Comparison of ENCODE assay signal across 10 mouse cellular contexts in the genomic region with DNA sequence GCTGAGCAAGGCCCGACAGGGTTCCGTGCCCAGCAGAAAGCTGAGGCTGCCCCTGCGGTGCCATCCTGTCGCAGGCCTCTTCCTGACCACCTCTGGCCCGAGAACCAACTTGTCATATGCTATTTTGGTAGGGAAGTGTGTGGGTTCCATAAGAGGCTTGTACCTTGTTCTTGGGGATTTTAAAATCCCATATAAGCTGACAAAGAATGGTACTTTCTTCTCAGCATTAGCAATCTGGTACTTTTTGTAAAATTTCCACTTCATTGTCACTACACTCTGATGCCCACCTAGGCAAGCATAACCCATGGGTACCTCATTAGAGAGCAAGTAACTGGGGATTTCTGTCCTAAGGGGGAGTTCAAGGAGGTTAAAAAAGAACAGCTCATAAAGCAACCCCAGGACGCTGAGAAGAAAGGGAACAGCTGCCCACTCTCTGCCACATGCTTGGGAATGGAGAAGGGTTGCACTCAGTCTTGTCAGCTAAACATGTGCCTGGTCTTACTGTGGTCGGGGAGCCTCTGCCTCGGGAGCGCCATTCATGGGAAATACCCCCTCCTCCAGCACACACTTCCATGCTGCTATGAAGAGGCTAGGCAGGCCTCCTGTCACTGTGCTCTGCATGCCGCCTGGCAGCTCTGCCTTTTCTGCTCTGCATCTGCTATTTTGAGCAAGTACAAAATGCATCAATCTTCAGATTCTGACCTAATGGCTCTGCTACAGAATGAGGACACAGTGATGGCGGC. TPM values are rescaled to one million over a fixed set of nuclear protein-coding genes. Genes with fewer than 3 reads are reported as not detected.
DNase-seq lines count a peak whose midpoint lies in the region; ATAC-seq and TF ChIP-seq lines count a peak whose summit lies in the region.
"Had no signal": no experiment of that assay in that cellular context is flagged by ENCODE, and none has a peak within 500 bp of the region (broad histone marks: within the 10 kb centered on the region; RNA-seq: fewer than 3 reads in every experiment).

No protein-coding gene starts in this region.

- no peaks in the 10 kb centered on the region for H3K79me2 ChIP-seq in CH12.LX (replicated peaks; ENCODE audit: control insufficient read depth, extremely low read depth, insufficient read depth, poor library complexity, severe bottlenecking)

- no peaks in the 10 kb centered on the region for H3K27me3 ChIP-seq in heart, embryonic 13.5 days (replicated peaks)
- no peaks in the 10 kb centered on the region for H3K27me3 ChIP-seq in CH12.LX (replicated peaks)
- H3K27me3 ChIP-seq in forebrain, embryonic 12.5 days, result no peaks in the 10 kb centered on the region
- H3K27me3 ChIP-seq in limb, embryonic 13.5 days, result no peaks in the 10 kb centered on the region

- no peak for TF ChIP-seq CTCF in CH12.LX (conservative IDR thresholded peaks at IDR 0.05 in 1 of 2, IDR thresholded peaks at IDR 0.05 in 1 of 2; ENCODE audit: low read depth in 2 of 2, low read length in 2 of 2)

- H3K36me3 ChIP-seq in heart, embryonic 13.5 days, result no peaks in the 10 kb centered on the region
- no peaks in the 10 kb centered on the region for H3K36me3 ChIP-seq in CH12.LX (replicated peaks in 1 of 2; ENCODE audit: control insufficient read depth in 1 of 2, insufficient read depth in 1 of 2, low read length in 1 of 2)
- no peaks in the 10 kb centered on the region for H3K36me3 ChIP-seq in forebrain, embryonic 12.5 days (replicated peaks)
- H3K36me3 ChIP-seq in limb, embryonic 13.5 days, result no peaks in the 10 kb centered on the region

- 45% methylated on average over 11 of the region's 11 CpGs for WGBS in heart, embryonic 13.5 days
- WGBS in forebrain, embryonic 12.5 days, result 52% methylated on average over 11 of the region's 11 CpGs
- 53% methylated on average over 11 of the region's 11 CpGs for WGBS in limb, embryonic 13.5 days

- no peak for TF ChIP-seq POLR2A in CH12.LX (IDR thresholded peaks at IDR 0.05; ENCODE audit: low read depth, low read length)

- dilution Hi-C loops in CH12.LX (cut with MboI; ENCODE audit: extremely low pct_ligation_motif_present, extremely low pct_unique_long_range_greater_than_20kb, low sequenced_read_pairs), result no loop called here

- no peak for TF ChIP-seq RAD21 in CH12.LX (IDR thresholded peaks at IDR 0.05; ENCODE audit: low read depth, low read length)

- H3K4me2 ChIP-seq in heart, embryonic 13.5 days, result peak overlapping the region; percentile 44
- H3K4me2 ChIP-seq in CH12.LX (ENCODE audit: insufficient read depth, low read depth, poor library complexity, severe bottlenecking), result peak overlapping the region; percentile 2; the same call in 1 of the 2 replicates
- 0 out of 2 replicates have a peak overlapping the region, but pooled peaks have one; percentile 4 for H3K4me2 ChIP-seq in forebrain, embryonic 12.5 days
- no peak overlapping the region for H3K4me2 ChIP-seq in limb, embryonic 13.5 days (replicated peaks)

- no peak for DNase-seq in heart, postnatal 25 days (ENCODE audit: low spot score)
- DNase-seq in CH12.LX (ENCODE audit: extremely low read depth), result no peak
- DNase-seq in spleen, adult 18-20 months, result no peak
- no peak for DNase-seq in frontal cortex, postnatal 36 days (ENCODE audit: low spot score in 2 of 2)
- no peak for DNase-seq in layer of hippocampus, postnatal 25 days (ENCODE audit: extremely low spot score in 1 of 2, low spot score in 1 of 2)
- DNase-seq: liver, postnatal 0 days; thymus, postnatal 25 days had no signal

- 0 out of 2 replicates have a peak overlapping the region, but pooled peaks have one; percentile 29 for H3K9ac ChIP-seq in heart, embryonic 13.5 days
- H3K9ac ChIP-seq in CH12.LX (ENCODE audit: insufficient read depth, low read depth), result peak overlapping the region; percentile 1
- H3K9ac ChIP-seq in forebrain, embryonic 12.5 days, result 0 out of 2 replicates have a peak overlapping the region, but pooled peaks have one; percentile 17
- H3K9ac ChIP-seq in limb, embryonic 13.5 days, result no peak overlapping the region
- H3K9ac ChIP-seq: liver, postnatal 0 days had no signal

- in situ Hi-C loops in CH12.LX (cut with MboI; ENCODE audit: low pct_ligation_motif_present, low pct_unique_long_range_greater_than_20kb, low sequenced_read_pairs), result no loop called here

- no peak overlapping the region for H3K4me3 ChIP-seq in heart, embryonic 13.5 days
- H3K4me3 ChIP-seq in CH12.LX (replicated peaks in 1 of 3; ENCODE audit: low read depth in 2 of 3, low read length in 2 of 3, poor library complexity in 1 of 3), result peak overlapping the region in 1 of 3 experiments; percentile 2
- H3K4me3 ChIP-seq in forebrain, embryonic 12.5 days (replicated peaks), result no peak overlapping the region
- H3K4me3 ChIP-seq in limb, embryonic 13.5 days, result no peak overlapping the region

- no peaks in the 10 kb centered on the region for H3K9me3 ChIP-seq in heart, embryonic 13.5 days
- peaks cover 2% of the 10 kb centered on the region for H3K9me3 ChIP-seq in CH12.LX (replicated peaks; ENCODE audit: low read length)
- H3K9me3 ChIP-seq in forebrain, embryonic 12.5 days, result no peaks in the 10 kb centered on the region
- H3K9me3 ChIP-seq in limb, embryonic 13.5 days, result no peaks in the 10 kb centered on the region

- ATAC-seq in heart, embryonic 13.5 days (ENCODE audit: extremely low read depth, insufficient number of reproducible peaks, low FRiP score, low TSS enrichment), result no peak
- ATAC-seq in forebrain, embryonic 12.5 days (ENCODE audit: low FRiP score), result peak; percentile 67; the same call in 1 of the 2 replicates
- ATAC-seq in limb, embryonic 13.5 days (ENCODE audit: low FRiP score, low read depth), result no peak

- H3K4me1 ChIP-seq in heart, embryonic 13.5 days, result peaks cover 39% of the 10 kb centered on the region
- peaks cover 47 to 79% of the 10 kb centered on the region in 2 experiments for H3K4me1 ChIP-seq in CH12.LX (ENCODE audit: control insufficient read depth in 1 of 2, insufficient read depth in 2 of 2)
- H3K4me1 ChIP-seq in forebrain, embryonic 12.5 days, result peaks cover 34% of the 10 kb centered on the region
- peaks cover 18% of the 10 kb centered on the region; the same call in 1 of the 2 replicates for H3K4me1 ChIP-seq in limb, embryonic 13.5 days

- peak; percentile 67 for TF ChIP-seq EP300 in CH12.LX (IDR thresholded peaks at IDR 0.05; ENCODE audit: low read length)

- intact Hi-C loops in heart, postnatal 25 days (cut with DNase I), result no loop called here

- H3K27ac ChIP-seq in heart, embryonic 13.5 days (replicated peaks), result peak overlapping the region; percentile 46
- H3K27ac ChIP-seq in CH12.LX (ENCODE audit: insufficient read depth, low read depth), result peak overlapping the region; percentile 72
- H3K27ac ChIP-seq in forebrain, embryonic 12.5 days, result peak overlapping the region; percentile 75
- H3K27ac ChIP-seq in limb, embryonic 13.5 days, result peak overlapping the region; percentile 33; the same call in 1 of the 2 replicates

TF ChIP-seq in CH12.LX, 34 proteins besides CTCF, POLR2A, EP300 and RAD21 (continues in another document):
- no peak for TF ChIP-seq MXI1 (IDR thresholded peaks at IDR 0.05; ENCODE audit: low read depth, low read length)
- no peak for TF ChIP-seq RCOR1 (conservative IDR thresholded peaks at IDR 0.05; ENCODE audit: low read depth, low read length)
- no peak for TF ChIP-seq SMC3 (IDR thresholded peaks at IDR 0.05; ENCODE audit: low read depth, low read length)
- no peak for TF ChIP-seq USF1 (IDR thresholded peaks at IDR 0.05; ENCODE audit: low read depth, low read length)
- TF ChIP-seq MEF2A (IDR thresholded peaks at IDR 0.05; ENCODE audit: borderline replicate concordance, low read depth, low read length), result peak; percentile 93
- TF ChIP-seq IRF4 (IDR thresholded peaks at IDR 0.05; ENCODE audit: low read depth, low read length), result peak; percentile 84
- TF ChIP-seq PAX5 (IDR thresholded peaks at IDR 0.05; ENCODE audit: low read length), result no peak
- TF ChIP-seq USF2 (conservative IDR thresholded peaks at IDR 0.05; ENCODE audit: low read depth, low read length), result no peak
- no peak for TF ChIP-seq NELFE (IDR thresholded peaks at IDR 0.05; ENCODE audit: low read depth, low read length)
- no peak for TF ChIP-seq ZC3H11A (IDR thresholded peaks at IDR 0.05; ENCODE audit: low read depth, low read length)
- no peak; the same call in none of the 2 replicates for TF ChIP-seq MYC (IDR thresholded peaks at IDR 0.05; ENCODE audit: low read depth, low read length)
- TF ChIP-seq BHLHE40 (IDR thresholded peaks at IDR 0.05; ENCODE audit: low read depth, low read length), result peak; percentile 30; the same call in 1 of the 2 replicates
- no peak for TF ChIP-seq ZKSCAN1 (IDR thresholded peaks at IDR 0.05; ENCODE audit: borderline replicate concordance, low read depth, low read length)
- TF ChIP-seq MAZ (IDR thresholded peaks at IDR 0.05; ENCODE audit: low read depth, low read length), result no peak
- TF ChIP-seq SIN3A (IDR thresholded peaks at IDR 0.05; ENCODE audit: low read length), result no peak; the same call in 1 of the 2 replicates
- no peak for TF ChIP-seq CHD2 (IDR thresholded peaks at IDR 0.05; ENCODE audit: low read length)
- no peak for TF ChIP-seq KAT2A (IDR thresholded peaks at IDR 0.05; ENCODE audit: insufficient replicate concordance, low read length)
- TF ChIP-seq TCF12 (IDR thresholded peaks at IDR 0.05; ENCODE audit: low read depth, low read length), result peak; percentile 45; the same call in 1 of the 2 replicates
- 0 out of 2 replicates have a peak, but pooled peaks have one; percentile 15 for TF ChIP-seq MAFK (IDR thresholded peaks at IDR 0.05; ENCODE audit: insufficient replicate concordance, low read length)
- TF ChIP-seq MAX (IDR thresholded peaks at IDR 0.05; ENCODE audit: low read length), result peak; percentile 57; the same call in 1 of the 2 replicates
- no peak; the same call in 1 of the 2 replicates for TF ChIP-seq ZNF384 (IDR thresholded peaks at IDR 0.05; ENCODE audit: low read depth, low read length)
- TF ChIP-seq TBP (conservative IDR thresholded peaks at IDR 0.05; ENCODE audit: low read depth, low read length), result 0 out of 2 replicates have a peak, but pooled peaks have one; percentile 56
- TF ChIP-seq HCFC1 (IDR thresholded peaks at IDR 0.05; ENCODE audit: low read depth, low read length), result no peak
- TF ChIP-seq GABPA (IDR thresholded peaks at IDR 0.05; ENCODE audit: insufficient replicate concordance, low read depth, low read length), result no peak
- TF ChIP-seq E2F4 (IDR thresholded peaks at IDR 0.05; ENCODE audit: insufficient replicate concordance, low read depth, low read length), result no peak

RNA-seq across cellular contexts. Expression of a gene that starts 21.7 kb away (rescaled TPM):
- polyA plus RNA-seq in heart, embryonic 13.5 days (2015; fragmentation: Nextera tagmentation; extraction: Ambion mirVana), result 0.36 and 0.59 TPM in 2 replicates
- 1 to 10 TPM; 1.7 to 2.4 TPM for total RNA-seq in heart, postnatal 25 days (2021)
- total RNA-seq in CH12.LX (2012; rRNA removed) (12.7 and 23.3 TPM in 2 replicates), CH12.LX (2014; rRNA removed) (2.6 and 2.8 TPM in 2 replicates)
- polyA plus RNA-seq in CH12.LX (2012; ENCODE audit: insufficient read length, low read depth), result 2.7 and 3.5 TPM in 2 replicates
- 54.0 and 63.9 TPM in 2 replicates for polyA plus RNA-seq in forebrain, embryonic 12.5 days (2016; fragmentation: Nextera tagmentation; extraction: Ambion mirVana)
- polyA plus RNA-seq in limb, embryonic 13.5 days (2015; fragmentation: Nextera tagmentation; extraction: Ambion mirVana), result 3.3 and 3.7 TPM in 2 replicates
- 100 to 1,000 TPM; 233 to 240 TPM for total RNA-seq in layer of hippocampus, postnatal 25 days (2021)

Comparison
In these comparisons a context has a peak if more than half of its experiments do, and no peak if none do; other contexts are left out.
1. RNA of a gene that starts 21.7 kb away (polyA plus RNA-seq): 54.0 to 63.9 TPM in forebrain, embryonic 12.5 days; 2.7 to 3.5 TPM in CH12.LX, 3.3 to 3.7 TPM in limb, embryonic 13.5 days and 0.36 to 0.59 TPM in heart, embryonic 13.5 days; every median in the first group is over 10 times any median in the second.
2. Peak in every context shown above with its lines, with median percentiles within 50 percentile points of each other: H3K27ac ChIP-seq.